9 mouse cellular contexts compared by ENCODE assay signal in the genomic region with DNA sequence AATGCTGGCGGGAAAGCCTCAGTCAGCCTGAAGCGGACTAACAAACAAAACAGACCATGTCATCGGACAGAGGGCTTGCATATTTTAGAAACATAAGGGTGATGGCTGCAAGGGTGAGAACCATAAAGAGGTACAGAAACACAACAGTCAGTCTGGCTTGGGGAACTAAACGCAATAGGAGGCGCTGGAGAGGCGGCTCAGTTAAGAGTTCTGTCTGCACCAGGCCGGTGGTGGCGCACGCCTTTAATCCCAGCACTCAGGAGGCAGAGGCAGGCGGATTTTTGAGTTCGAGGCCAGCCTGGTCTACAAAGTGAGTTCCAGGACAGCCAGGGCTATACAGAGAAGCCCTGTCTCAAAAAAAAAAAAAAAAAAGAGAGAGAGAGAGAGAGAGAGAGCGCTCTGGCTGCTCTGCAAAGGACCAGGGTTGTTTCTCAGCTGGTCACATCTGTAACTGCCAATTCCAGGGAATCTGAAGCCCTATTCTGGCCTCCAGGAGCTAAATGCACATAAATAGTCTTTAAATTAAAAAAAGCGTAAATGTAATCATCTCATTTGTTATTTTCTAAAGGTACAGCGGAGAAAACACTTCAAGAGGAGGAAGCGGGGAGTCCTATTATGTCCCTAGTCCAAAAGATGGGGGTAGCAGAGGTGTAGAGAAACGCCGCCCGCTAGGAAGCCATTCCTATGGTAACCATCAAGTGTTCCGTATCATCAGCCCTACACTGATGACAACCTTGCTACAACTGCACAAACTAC. TPM values are rescaled to one million over a fixed set of nuclear protein-coding genes. Genes with fewer than 3 reads are reported as not detected.
DNase-seq lines count a peak whose midpoint lies in the region; ATAC-seq lines count a peak whose summit lies in the region.
"Had no signal": no experiment of that assay in that cellular context is flagged by ENCODE, and none has a peak within 500 bp of the region (broad histone marks: within the 10 kb centered on the region; RNA-seq: fewer than 3 reads in every experiment).

No protein-coding gene starts in this region.

- peak overlapping the region; percentile 74 to 86 for H3K4me3 ChIP-seq in heart, embryonic 14.5 days (ENCODE audit: control insufficient read depth in 1 of 2, insufficient read depth in 1 of 2, low read depth in 1 of 2, low read length in 2 of 2)
- H3K4me3 ChIP-seq in heart, embryonic 15.5 days, result peak overlapping the region; percentile 69
- peak overlapping the region; percentile 76 for H3K4me3 ChIP-seq in liver, embryonic 16.5 days (ENCODE audit: low read depth, low read length)

- no peak for ATAC-seq in heart, embryonic 14.5 days (ENCODE audit: insufficient number of reproducible peaks, insufficient read depth, low FRiP score, low read depth)
- ATAC-seq in heart, embryonic 15.5 days (replicated peaks; ENCODE audit: insufficient number of reproducible peaks, insufficient read depth, low FRiP score, low read depth), result no peak
- no peak for ATAC-seq in liver, embryonic 16.5 days (ENCODE audit: low read depth)

- peak overlapping the region; percentile 85 for H3K9ac ChIP-seq in heart, embryonic 14.5 days (ENCODE audit: low read length)
- H3K9ac ChIP-seq in heart, embryonic 15.5 days, result peak overlapping the region; percentile 69
- H3K9ac ChIP-seq in liver, embryonic 16.5 days (ENCODE audit: low read depth, low read length), result peak overlapping the region; percentile 73

- peak overlapping the region; percentile 73 for H3K4me2 ChIP-seq in heart, embryonic 14.5 days (ENCODE audit: low read length)
- H3K4me2 ChIP-seq in heart, embryonic 15.5 days, result peak overlapping the region; percentile 74
- peak overlapping the region; percentile 88 for H3K4me2 ChIP-seq in liver, embryonic 16.5 days (ENCODE audit: low read depth, low read length)

- peaks cover 17 to 52% of the 10 kb centered on the region in 2 experiments for H3K4me1 ChIP-seq in heart, embryonic 14.5 days (ENCODE audit: control insufficient read depth in 2 of 2, insufficient read depth in 2 of 2, low read length in 2 of 2)
- peaks cover 42% of the 10 kb centered on the region for H3K4me1 ChIP-seq in heart, embryonic 15.5 days (replicated peaks)
- peaks cover 11% of the 10 kb centered on the region for H3K4me1 ChIP-seq in liver, embryonic 16.5 days (ENCODE audit: control insufficient read depth, low read depth, low read length)

- intact Hi-C loops in heart, postnatal 36 days (cut with DNase I), result loop anchor here (5.0 kb wide), 1 partner anchor 191 kb away; no protein-coding TSS in a partner anchor

- whole genome bisulfite sequencing in heart, embryonic 14.5 days, result 58% methylated on average over 19 of the region's 19 CpGs
- WGBS in heart, embryonic 15.5 days, result 68% methylated on average over 19 of the region's 19 CpGs
- WGBS in liver, embryonic 16.5 days (ENCODE audit: insufficient replicate concordance), result 59% methylated on average over 19 of the region's 19 CpGs

- H3K27ac ChIP-seq in heart, embryonic 14.5 days (replicated peaks in 1 of 2; ENCODE audit: control insufficient read depth in 1 of 2, insufficient read depth in 1 of 2, low read depth in 2 of 2, low read length in 2 of 2), result peak overlapping the region; percentile 19 to 70; a peak in 2 of 4 replicates
- H3K27ac ChIP-seq in heart, embryonic 15.5 days, result peak overlapping the region; percentile 73; the same call in 1 of the 2 replicates
- H3K27ac ChIP-seq in liver, embryonic 16.5 days (ENCODE audit: low read length), result no peak overlapping the region

- DNase-seq in heart, postnatal 36 days, result no peak
- DNase-seq in MEL-GATA-1-ER (ENCODE audit: extremely low read depth, low read depth), result peak; percentile 55
- DNase-seq in thymus, postnatal 0 days (ENCODE audit: low spot score), result peak; percentile 49
- DNase-seq in adrenal gland, adult 8-10 months, result no peak
- DNase-seq in yolk sac, embryonic 10.5 days (ENCODE audit: low spot score), result no peak

- H3K27me3 ChIP-seq in heart, embryonic 14.5 days (ENCODE audit: control insufficient read depth, insufficient read depth, low read length), result no peaks in the 10 kb centered on the region
- H3K27me3 ChIP-seq in heart, embryonic 15.5 days, result no peaks in the 10 kb centered on the region
- H3K27me3 ChIP-seq in liver, embryonic 16.5 days (ENCODE audit: control insufficient read depth, insufficient read depth, low read depth, low read length), result no peaks in the 10 kb centered on the region

- peaks cover 51% of the 10 kb centered on the region for H3K36me3 ChIP-seq in heart, embryonic 14.5 days (ENCODE audit: control insufficient read depth, insufficient read depth, low read length)
- H3K36me3 ChIP-seq in heart, embryonic 15.5 days, result peaks cover 36% of the 10 kb centered on the region
- H3K36me3 ChIP-seq in liver, embryonic 16.5 days (ENCODE audit: control insufficient read depth, insufficient read depth), result peaks cover 9% of the 10 kb centered on the region; the same call in 1 of the 2 replicates

- no peaks in the 10 kb centered on the region for H3K9me3 ChIP-seq in heart, embryonic 14.5 days (ENCODE audit: control insufficient read depth, low read length)
- H3K9me3 ChIP-seq in heart, embryonic 15.5 days (replicated peaks), result no peaks in the 10 kb centered on the region
- no peaks in the 10 kb centered on the region for H3K9me3 ChIP-seq in liver, embryonic 16.5 days (replicated peaks; ENCODE audit: control insufficient read depth, low read length)

RNA-seq across cellular contexts. Expression of gene Ankrd39, which starts 1.2 kb away (rescaled TPM):
- 27.2 and 29.0 TPM in 2 replicates for polyA plus RNA-seq in heart, embryonic 14.5 days (2014; fragmentation: Nextera tagmentation; extraction: Ambion mirVana)
- 1 to 10 TPM; 7.3 to 7.8 TPM for total RNA-seq in heart, postnatal 36 days (2021)
- 27.3 and 30.4 TPM in 2 replicates for polyA plus RNA-seq in heart, embryonic 15.5 days (2015; fragmentation: Nextera tagmentation; extraction: Ambion mirVana)
- 5.4 and 6.7 TPM in 2 replicates for polyA plus RNA-seq in liver, embryonic 16.5 days (2015; fragmentation: Nextera tagmentation; extraction: Ambion mirVana)
- polyA plus RNA-seq in thymus, postnatal 0 days (2015; fragmentation: Nextera tagmentation; extraction: Ambion mirVana), result 20.0 and 22.7 TPM in 2 replicates
- total RNA-seq in adrenal gland, adult 8-10 months (2022), result 10 to 100 TPM; 15.4 to 26.8 (median 18.7) TPM

RNA-seq across cellular contexts. Expression of gene Gm42417, which starts 6.8 kb away (rescaled TPM):
- not detected in 2 replicates for polyA plus RNA-seq in heart, embryonic 14.5 days (2014; fragmentation: Nextera tagmentation; extraction: Ambion mirVana)
- total RNA-seq in heart, postnatal 36 days (2021), result 100 to 1,000 TPM in 1 of 2 experiments, 10 to 100 TPM in 1; 93.9 to 209 TPM
- 0.22 TPM in 1 of 2 replicates, not detected in the other for polyA plus RNA-seq in heart, embryonic 15.5 days (2015; fragmentation: Nextera tagmentation; extraction: Ambion mirVana)
- polyA plus RNA-seq in liver, embryonic 16.5 days (2015; fragmentation: Nextera tagmentation; extraction: Ambion mirVana), result not detected in 2 replicates
- 0.26 and 0.60 TPM in 2 replicates for polyA plus RNA-seq in thymus, postnatal 0 days (2015; fragmentation: Nextera tagmentation; extraction: Ambion mirVana)
- total RNA-seq in adrenal gland, adult 8-10 months (2022), result not detected
- total RNA-seq: neutrophil, adult 5-6 weeks had no signal

RNA-seq across cellular contexts. Expression of gene Ankrd23, which starts 9.3 kb away (rescaled TPM):
- polyA plus RNA-seq in heart, embryonic 14.5 days (2014; fragmentation: Nextera tagmentation; extraction: Ambion mirVana), result 18.9 and 19.4 TPM in 2 replicates
- 100 to 1,000 TPM; 203 to 373 TPM for total RNA-seq in heart, postnatal 36 days (2021)
- 25.3 and 26.7 TPM in 2 replicates for polyA plus RNA-seq in heart, embryonic 15.5 days (2015; fragmentation: Nextera tagmentation; extraction: Ambion mirVana)
- 3.2 and 4.3 TPM in 2 replicates for polyA plus RNA-seq in liver, embryonic 16.5 days (2015; fragmentation: Nextera tagmentation; extraction: Ambion mirVana)
- 10.0 and 12.0 TPM in 2 replicates for polyA plus RNA-seq in thymus, postnatal 0 days (2015; fragmentation: Nextera tagmentation; extraction: Ambion mirVana)
- total RNA-seq in adrenal gland, adult 8-10 months (2022), result 10 to 100 TPM in 2 of 4 experiments, 1 to 10 TPM in 2; 6.8 to 18.1 (median 11.3) TPM

RNA-seq across cellular contexts. Expression of gene Sema4c, which starts 12.1 kb away (rescaled TPM):
- polyA plus RNA-seq in heart, embryonic 14.5 days (2014; fragmentation: Nextera tagmentation; extraction: Ambion mirVana), result 1.3 and 1.6 TPM in 2 replicates
- 10 to 100 TPM; 15.0 to 17.1 TPM for total RNA-seq in heart, postnatal 36 days (2021)
- 7.9 and 10.9 TPM in 2 replicates for polyA plus RNA-seq in heart, embryonic 15.5 days (2015; fragmentation: Nextera tagmentation; extraction: Ambion mirVana)
- 1.5 and 2.0 TPM in 2 replicates for polyA plus RNA-seq in liver, embryonic 16.5 days (2015; fragmentation: Nextera tagmentation; extraction: Ambion mirVana)
- polyA plus RNA-seq in thymus, postnatal 0 days (2015; fragmentation: Nextera tagmentation; extraction: Ambion mirVana), result 5.5 and 6.0 TPM in 2 replicates
- total RNA-seq in adrenal gland, adult 8-10 months (2022), result 10 to 100 TPM; 16.6 to 28.0 (median 23.4) TPM
- total RNA-seq: neutrophil, adult 5-6 weeks had no signal

RNA-seq across cellular contexts. Expression of gene Cnnm3, which starts 34.4 kb away (rescaled TPM):
- polyA plus RNA-seq in heart, embryonic 14.5 days (2014; fragmentation: Nextera tagmentation; extraction: Ambion mirVana), result 3.7 and 3.9 TPM in 2 replicates
- total RNA-seq in heart, postnatal 36 days (2021), result 10 to 100 TPM; 16.0 to 19.2 TPM
- 2.4 and 3.5 TPM in 2 replicates for polyA plus RNA-seq in heart, embryonic 15.5 days (2015; fragmentation: Nextera tagmentation; extraction: Ambion mirVana)
- polyA plus RNA-seq in liver, embryonic 16.5 days (2015; fragmentation: Nextera tagmentation; extraction: Ambion mirVana), result 0.91 and 1.1 TPM in 2 replicates
- 3.3 and 3.8 TPM in 2 replicates for polyA plus RNA-seq in thymus, postnatal 0 days (2015; fragmentation: Nextera tagmentation; extraction: Ambion mirVana)
- total RNA-seq in adrenal gland, adult 8-10 months (2022), result 10 to 100 TPM; 41.4 to 45.3 (median 42.6) TPM

Comparison
In these comparisons a context has a peak if more than half of its experiments do, and no peak if none do; other contexts are left out.
1. DNase-seq: peak in MEL-GATA-1-ER (single experiment) and thymus, postnatal 0 days (single experiment); none in heart, postnatal 36 days (0 of 2), adrenal gland, adult 8-10 months (single experiment) and yolk sac, embryonic 10.5 days (single experiment).
2. Peak in every context shown above with its lines, with median percentiles within 50 percentile points of each other: H3K4me2 ChIP-seq, H3K4me3 ChIP-seq and H3K9ac ChIP-seq.